Mouse (Mus musculus) kidney, postnatal 10 days (tissue): ENCODE results near the gene Lysmd2.
"Not testable (repeated sequence)": the region's sequence is repeated elsewhere in the genome, so short reads cannot be mapped to it uniquely, and the experiment has no call there.

Experiments used
- DNase-seq: peaks from one replicate; pipeline ENCODE4 v3.0.0; 2021; ENCODE audit warnings: mixed read lengths

Gene Lysmd2

DNA sequence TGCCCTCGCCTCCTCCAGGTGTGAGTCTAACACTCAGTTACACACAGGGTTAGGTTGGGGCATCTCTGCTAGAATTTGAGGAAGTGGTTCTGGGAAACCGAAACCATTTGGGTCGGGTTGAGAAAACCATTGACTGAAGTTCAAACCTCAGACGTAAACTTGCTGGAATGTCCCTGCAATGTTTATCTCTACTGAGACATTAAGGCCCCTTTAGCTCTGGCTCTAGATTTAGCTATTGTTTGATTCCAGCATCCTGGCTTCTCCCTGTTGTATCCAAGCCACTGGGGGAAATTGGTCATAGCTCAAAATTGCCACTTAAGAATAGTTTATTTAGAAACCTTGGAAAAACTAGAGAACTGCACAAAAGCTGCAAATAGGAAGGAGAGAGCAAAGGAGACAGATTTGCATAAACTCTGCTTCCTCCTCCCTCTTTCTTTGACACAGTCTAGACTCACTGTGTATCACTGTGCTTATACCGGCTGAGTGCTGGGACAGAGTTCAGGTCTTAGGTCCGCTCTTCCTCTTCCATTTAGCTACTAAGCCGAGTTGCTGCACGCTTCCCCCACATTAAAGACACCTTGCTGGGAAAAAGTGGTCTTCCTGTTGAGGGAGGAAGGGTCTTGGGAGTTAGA lies 5.4 kb downstream of the Lysmd2 start:
- DNase-seq = no peak

DNA sequence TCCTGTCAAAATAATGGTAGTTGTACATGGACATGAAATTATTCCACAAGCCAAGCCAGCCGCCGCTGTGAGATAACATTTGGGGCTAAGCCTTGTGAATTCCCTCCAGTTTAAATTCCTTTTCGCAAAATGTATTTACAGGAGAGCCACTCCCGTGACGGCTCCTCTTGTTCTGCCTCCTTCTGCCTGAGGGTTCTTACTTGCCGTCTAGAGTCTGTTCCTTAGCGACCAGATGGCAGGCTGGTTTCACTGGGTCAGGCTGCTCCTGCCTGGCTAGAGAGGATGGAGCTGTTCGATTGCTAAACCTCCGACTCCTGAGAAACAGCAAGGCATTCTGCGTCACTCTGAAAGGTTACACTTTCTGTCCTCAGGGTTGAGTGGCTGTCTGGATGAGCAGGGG lies 6.6 kb downstream of the Lysmd2 start:
- DNase-seq = no peak

DNA sequence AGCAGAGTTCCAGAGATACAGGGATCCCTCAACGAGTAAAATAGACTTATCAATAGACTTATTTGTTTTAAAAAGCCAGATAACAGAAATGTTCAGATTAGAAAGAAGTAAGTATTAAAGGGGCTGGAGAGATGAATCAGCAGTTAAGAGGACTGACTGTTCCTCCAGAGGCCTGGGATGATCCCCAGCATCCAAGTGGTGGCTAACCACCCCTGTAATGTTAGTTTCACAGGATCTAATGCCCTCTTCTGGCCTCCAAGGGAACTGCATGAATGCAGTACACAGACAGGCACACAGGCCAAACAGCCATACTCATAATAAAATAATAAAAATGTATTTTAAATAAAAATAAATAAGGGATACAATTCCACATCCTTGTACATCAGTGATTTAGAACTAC lies 7.4 kb downstream of the Lysmd2 start:
- DNase-seq = peak; percentile 22

DNA sequence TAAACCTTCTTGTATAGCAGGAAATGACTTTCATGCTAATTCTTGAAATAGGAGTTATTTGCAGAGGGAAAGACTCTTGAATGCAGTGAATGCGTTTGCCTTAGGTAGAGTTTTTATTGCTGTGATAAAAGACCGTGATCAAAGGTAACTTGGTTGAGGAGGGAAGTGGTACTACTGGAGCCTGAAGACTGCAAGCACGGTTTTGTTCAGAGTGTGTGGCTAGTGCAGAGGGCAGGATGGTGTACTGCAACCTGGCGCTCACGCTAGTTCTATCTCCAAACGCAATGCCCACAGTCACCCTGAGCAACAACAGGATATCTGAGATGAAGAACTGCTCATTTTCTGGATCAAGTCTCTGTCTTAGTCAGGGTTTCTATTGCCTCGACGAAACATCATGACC lies 8.1 kb downstream of the Lysmd2 start:
- no peak for DNase-seq

DNA sequence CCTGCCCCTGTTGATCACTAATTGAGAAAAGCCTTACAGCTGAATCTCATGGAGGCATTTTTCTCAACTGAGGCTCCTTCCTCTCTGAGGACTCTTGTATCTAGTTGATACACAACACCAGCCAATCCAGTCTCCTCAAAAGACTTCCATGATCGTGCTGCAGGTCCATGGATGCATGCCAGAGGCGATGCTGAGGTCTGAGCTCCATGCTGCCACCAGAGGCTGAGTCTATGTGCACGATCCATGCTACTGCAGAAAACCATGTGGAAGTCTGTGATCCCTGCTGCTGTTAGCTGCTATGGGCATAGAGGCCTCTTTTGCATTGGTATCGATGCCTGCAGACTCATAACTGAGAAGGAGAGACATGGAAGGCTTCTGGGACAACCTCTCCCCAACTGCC lies 8.7 kb downstream of the Lysmd2 start:
- DNase-seq = no peak

DNA sequence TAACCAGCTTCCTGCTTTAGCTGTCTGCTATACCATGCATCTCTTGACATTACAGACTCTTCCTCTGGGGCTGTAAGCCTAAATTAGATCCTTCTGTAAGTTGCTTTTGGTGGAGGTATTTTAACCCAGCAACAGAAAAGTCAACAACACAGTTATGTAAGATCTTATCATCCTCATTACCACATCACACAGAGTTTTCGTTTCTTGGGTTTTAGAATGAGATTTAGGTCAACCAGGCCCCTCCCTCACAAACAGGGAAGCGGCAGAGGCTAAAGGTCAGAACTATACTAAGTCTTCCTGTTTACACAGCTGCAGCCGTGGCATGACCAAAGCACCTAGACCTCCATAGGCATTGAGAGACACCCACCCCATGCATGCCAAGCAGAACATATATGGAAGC lies 19.9 kb downstream of the Lysmd2 start:
- DNase-seq = no peak

DNA sequence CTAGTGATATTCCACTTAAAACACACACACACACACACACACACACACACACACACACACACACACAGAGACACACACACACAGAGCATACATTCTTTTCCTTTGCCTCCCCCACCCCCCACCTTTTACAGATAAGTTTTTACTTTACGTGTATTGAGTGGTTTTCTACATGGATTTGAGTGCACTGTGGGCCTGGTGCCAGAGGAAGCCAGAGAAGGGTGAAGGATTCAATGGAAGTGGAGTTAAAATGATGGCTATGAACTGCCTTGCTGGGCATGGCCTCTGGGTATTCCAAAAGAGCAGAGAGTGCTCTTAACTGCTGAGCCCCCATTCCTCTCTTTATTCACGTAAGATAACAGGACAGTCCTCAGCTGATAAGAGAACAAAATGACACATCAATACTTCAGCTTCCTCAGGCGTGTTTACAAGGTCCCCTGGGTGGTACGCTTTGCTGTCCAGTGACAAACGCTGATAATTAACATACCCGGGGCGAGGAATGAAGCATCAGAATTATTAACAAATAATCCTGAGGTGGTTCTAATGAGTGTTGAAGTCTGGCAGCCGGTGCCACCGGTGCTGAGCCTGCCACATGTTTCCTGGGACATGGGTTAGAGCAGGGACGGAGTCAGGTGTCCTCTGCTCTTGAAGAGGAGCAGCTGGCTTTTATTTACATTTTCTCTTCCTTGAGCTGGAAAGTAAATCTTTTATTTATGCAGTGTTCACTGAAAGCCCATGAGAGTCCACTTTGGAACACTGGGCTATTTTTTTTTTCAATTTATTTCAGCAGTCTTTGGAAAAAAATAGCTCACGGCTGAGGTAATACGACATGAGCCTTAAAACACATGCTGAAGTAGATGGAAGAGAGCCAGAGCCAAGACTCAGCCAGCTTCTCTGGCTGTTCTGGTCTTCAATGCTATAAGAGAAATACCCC lies 28.7 kb downstream of the Lysmd2 start:
- DNase-seq = no peak

DNA sequence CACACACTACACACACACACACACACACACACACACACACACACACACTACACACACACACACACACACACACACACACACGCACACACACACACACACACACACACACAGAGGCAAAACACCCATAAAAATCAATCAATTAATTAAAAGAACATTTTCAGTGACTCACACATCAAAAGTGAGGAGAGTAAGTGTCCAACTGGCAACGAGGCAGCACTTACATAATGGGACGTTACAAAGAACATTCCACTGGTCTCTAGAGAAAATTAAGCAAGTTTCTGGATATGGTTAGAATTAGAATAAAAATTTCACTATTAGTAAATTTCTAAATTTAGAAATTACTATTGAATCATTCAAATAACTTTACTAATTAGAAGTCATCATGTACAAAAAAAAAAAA lies 30.9 kb downstream of the Lysmd2 start:
- not testable (repeated sequence) for DNase-seq

DNA sequence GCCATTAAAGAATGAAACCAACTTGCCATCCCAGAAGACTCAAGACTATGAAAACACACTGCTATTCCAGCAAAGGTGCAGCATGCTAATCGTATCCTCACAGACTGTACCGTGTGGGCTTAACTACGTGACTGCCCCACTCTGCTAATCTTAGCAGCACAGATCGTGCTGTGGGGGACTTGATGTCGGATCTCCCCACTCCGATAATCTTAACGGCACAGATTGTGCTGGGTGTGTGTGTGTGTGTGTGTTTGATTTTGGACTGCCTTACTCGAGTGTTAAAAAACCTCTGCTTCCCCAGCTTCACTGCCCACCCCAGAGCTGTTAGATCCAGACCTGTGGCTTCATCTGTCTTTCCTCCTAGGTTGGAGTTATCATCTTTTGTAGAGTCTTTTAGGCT lies 35.4 kb downstream of the Lysmd2 start:
- no peak for DNase-seq

DNA sequence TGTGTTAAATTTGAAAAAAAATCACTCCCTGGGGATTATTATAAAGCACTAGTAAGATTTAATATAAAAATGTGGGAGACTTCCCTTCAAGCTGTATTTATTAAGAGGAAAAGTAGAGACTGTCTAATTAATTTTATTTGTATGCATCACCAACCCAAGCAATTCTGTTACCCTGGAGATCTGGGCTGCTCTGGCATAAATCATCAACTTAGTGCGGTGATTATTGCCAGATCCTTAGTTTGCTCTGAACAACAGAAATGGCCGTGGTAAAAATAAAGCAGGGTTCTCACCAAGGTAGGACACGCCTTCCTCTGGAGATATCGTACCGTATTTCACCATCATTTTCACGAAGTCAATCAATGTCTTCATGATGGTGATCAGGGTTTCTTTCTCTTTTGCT lies 39.8 kb downstream of the Lysmd2 start:
- no peak for DNase-seq

DNA sequence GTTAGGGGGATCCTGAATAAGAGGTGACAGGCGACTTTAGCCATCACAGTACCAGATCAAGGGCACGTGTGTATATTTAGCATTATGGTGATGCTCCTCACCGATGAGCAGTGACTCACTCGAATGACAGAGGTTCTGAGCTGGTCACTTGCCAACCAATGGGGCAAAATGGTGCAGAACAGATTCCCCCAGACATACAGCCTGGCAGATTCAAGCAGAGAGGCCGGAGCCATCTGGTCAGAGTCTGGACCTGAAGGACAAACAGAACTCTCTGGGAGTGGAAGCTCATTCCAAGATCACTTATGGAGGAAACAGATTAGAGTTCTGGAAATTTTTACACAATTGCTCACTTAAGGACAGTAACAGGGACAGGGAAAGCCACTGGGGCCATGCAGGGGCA lies 41.1 kb downstream of the Lysmd2 start:
- no peak for DNase-seq

DNA sequence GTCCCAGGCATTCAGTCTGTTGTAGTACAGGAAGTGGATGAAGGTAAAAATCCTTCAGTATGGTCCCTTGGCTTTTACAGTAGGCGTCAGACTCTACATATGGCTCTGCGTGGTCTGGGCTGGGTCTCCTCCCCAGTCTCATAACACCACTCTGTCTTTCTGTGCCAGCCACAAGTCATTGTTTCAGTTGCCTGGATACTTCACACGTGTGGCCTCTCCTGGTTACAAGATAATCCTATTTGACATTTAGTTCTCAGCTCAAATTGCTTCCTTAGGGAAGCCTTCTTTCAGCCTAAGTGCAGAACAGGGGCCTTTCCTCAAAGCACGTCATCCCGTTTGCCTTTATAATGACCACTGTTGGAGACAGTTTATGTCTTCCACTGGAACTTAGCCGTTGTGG lies 47.2 kb downstream of the Lysmd2 start:
- DNase-seq = no peak

DNA sequence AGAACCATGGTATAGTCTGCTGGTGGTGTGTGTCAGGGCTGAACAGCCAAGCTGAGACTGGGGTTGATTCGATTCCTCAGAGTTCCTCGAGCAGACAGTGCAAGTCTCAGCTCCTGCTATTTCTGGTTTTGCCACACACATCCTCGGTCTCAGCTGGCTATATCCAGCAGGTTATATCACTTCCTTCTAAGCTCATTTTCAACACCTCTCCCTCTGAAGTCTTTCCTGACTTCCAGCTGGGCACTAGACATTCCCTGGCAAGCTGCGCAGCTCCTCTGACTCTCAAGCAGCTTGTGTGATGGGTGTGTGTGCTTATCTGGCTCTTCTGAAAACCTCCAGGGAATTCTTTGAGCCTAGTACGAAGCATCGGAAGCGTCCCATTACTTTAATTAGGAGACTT lies 50.7 kb downstream of the Lysmd2 start:
- no peak for DNase-seq

DNA sequence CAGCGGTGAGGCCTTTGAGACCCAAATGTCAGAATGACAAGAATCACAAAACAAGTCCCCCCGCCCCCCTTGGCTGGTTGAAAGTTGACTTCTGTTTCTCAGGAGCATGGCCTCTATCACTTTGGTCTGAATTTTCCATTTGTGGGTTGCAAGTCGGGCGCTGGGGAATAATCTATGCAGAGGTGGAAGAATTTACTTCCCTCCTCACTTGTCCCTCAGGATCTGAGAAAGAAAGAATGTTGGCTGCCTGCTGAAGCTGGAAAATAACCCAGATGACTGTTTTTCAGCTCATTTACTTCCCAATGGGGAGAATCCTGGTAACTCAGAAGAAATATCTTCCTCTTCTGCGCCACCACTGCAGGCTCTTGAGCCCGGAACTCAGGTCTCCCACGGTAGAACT lies 52.8 kb downstream of the Lysmd2 start:
- DNase-seq = no peak

DNA sequence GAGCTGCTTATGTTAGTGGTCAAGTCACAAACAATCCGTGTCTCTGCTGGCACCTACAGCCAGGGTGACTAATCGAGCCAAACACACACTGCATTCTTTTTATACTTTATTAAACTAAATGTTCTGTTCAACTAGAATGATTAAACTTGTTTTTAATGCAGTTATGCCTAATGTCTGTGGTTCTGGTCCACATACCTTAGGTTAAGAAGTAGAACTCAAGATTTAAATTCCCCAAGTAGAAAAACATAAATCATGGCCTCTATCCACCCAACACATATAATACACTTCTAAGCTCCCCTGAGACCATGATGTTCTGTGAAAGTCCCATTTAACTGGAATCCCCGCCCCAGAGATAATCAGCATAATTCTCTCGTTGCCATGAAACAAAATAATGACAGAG lies 54.1 kb downstream of the Lysmd2 start:
- no peak for DNase-seq

DNA sequence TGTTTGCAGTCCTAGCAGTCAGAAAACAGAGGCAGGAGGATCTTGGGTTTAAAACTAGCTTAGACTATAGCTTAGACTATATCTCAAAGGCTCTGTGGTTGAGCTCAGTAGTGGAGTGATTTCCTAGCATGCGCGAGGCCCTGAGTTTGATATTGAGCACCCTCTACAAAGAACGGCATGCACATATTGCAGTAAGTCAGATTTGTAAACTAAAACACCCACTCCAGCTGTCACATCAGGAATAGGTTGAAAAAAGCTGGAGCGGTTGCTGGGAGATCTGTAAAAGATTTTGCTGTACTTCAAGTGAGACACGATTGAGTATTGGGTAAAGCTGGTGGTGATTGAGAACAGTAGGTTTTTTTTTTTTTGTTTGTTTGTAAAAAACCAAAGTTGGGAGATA lies 55.1 kb downstream of the Lysmd2 start:
- no peak for DNase-seq

DNA sequence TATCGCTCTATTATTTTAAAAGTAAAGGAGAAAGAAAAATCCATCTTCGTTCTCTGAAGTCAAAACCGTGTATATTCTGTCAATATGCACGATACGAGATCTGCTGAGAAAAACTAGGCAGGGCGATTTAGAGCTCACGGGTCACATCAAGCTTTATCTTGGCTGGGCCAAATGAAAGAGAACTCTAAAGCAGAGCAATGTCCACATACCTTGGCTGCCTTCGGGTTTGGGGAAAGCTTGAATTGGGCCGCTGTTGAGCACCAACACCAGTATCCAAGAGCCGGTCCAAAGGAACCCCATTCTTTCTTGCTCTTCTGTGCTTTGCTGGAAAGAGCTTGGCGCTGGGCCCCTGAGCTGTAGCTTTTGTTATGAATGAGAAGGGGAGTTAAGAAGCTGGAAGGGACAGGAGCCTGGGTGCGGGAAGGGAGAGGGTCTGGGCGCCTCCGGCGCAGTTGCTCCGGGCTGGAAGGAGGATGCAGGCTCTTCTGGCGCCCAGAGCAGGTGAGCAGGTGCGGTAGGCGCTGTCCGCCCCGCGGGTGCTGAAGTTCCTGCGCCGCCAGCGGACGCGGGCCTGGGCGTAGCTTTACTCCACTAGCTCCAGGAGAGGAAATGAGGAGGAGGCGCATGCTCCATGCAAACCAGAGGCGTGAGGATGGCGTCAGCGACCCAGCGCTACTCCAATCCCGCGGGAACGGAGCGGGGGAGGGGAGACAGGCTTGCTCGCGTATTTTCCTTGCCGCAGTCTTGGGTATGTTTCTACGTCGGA lies 58.1 kb downstream of the Lysmd2 start, which contains the start of gene Scg3:
Scg3 (minus strand) TSS at position 631 of the 766 bp plus-strand sequence.
- peak; percentile 88 for DNase-seq

DNA sequence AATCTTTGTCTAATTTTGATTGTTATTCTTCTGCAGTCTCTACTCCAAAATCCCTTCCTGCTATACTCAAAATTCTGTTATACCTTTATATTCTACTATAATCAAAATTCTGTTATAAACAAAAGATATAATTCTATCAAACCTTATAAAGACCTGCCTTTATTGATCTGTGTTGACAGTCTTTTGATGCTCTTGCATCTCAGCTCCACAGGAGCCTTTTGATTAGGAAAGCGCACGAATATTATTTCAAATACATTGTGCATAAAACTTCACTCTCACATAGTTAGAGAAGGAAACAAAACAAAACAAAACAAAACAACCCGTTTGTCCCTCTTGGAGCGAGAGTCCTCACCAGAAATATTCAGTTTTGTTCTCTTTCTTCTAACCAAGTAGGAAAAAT lies 58.8 kb downstream of the Lysmd2 start:
- no peak for DNase-seq

DNA sequence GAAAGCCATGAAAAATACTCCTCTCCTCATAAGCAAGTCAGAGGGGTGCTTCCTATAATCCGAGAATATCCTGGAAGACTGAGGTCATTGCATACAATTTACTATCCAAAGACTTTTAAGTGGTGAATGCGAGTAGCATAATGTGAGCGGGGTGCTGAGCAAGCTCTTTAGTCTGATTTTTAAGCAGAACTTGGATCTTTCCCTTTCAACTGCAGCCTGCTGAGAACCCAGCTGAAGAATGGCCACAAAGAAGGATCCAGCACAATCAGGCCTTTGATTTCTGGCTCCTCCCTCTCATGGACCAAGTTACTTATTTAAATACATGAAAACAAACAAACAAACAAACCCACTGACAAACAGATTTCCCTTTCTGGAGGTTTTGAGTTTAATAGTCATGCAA lies 59.2 kb downstream of the Lysmd2 start:
- DNase-seq = no peak
